Mouse (Mus musculus) bone marrow macrophage, adult 2 months (primary cell): ENCODE results near the gene Hist1h2aa.

Source experiments
- CTCF ChIP-seq: IDR thresholded peaks from 2 replicates; pipeline ENCODE4 v1.5.1; 2012; ENCODE audit warnings: low read depth, mild to moderate bottlenecking, low read length, moderate library complexity
- POLR2A ChIP-seq: IDR thresholded peaks from 2 replicates; pipeline ENCODE4 v1.6.1; 2012; ENCODE audit warnings: mild to moderate bottlenecking, low read depth, low read length, borderline replicate concordance

GRCm38 (mm10) chr13:23934211-23934520 lies at the start of gene Hist1h2aa:
- TF ChIP-seq POLR2A (no peak), CTCF (no peak)
